Mouse (Mus musculus) MEL (cell line): ENCODE measurements around the gene Ube2o. TPM values are rescaled to one million over a fixed set of nuclear protein-coding genes. Genes with fewer than 3 reads are reported as not detected.
A peak's percentile ranks its signal among the peaks of the same experiment; 100 is the strongest.

Source experiments
- DNase-seq: peaks from one replicate; pipeline ENCODE4 v3.0.0; 2011; ENCODE audit warnings: low read depth, low spot score
- H3K27ac ChIP-seq: 2 replicates; pipeline ENCODE4 v1.5.1; 2012; ENCODE audit warnings: low read depth, mild to moderate bottlenecking, control low read depth, low read length, moderate library complexity; ENCODE audit not compliant: control insufficient read depth
- H3K27me3 ChIP-seq, 2 experiments: fragments of 150-350 bp in 1 of 2; sonication (generic) in 1 of 2; 2 replicates each; pipeline ENCODE4 v1.6.1; 2012; ENCODE audit warnings: low read length in 2 of 2, mild to moderate bottlenecking in 2 of 2, improper control_type of control experiment in 1 of 2, moderate library complexity in 1 of 2; ENCODE audit not compliant: insufficient read depth in 2 of 2, control insufficient read depth in 1 of 2
- H3K36me3 ChIP-seq, 2 experiments: 2 replicates each; pipeline ENCODE4 v1.6.1; 2012 to 2014; ENCODE audit warnings: low read length in 2 of 2, improper control_type of control experiment in 1 of 2, inconsistent platforms in 1 of 2, mild to moderate bottlenecking in 1 of 2; ENCODE audit not compliant: insufficient read depth in 2 of 2, control insufficient read depth in 1 of 2
- H3K4me1 ChIP-seq, 2 experiments: fragments of 150-350 bp in 1 of 2; sonication (generic) in 1 of 2; 2 replicates each; pipeline ENCODE4 v1.6.1; 2012; ENCODE audit warnings: low read length in 2 of 2, improper control_type of control experiment in 1 of 2, mild to moderate bottlenecking in 1 of 2; ENCODE audit not compliant: insufficient read depth in 2 of 2, control insufficient read depth in 1 of 2
- H3K4me3 ChIP-seq, 2 experiments: fragments of 150-350 bp in 1 of 2; sonication (generic) in 1 of 2; 2 replicates each; pipeline ENCODE4 v1.5.1; 2012; ENCODE audit warnings: low read depth in 2 of 2, low read length in 2 of 2, mild to moderate bottlenecking in 2 of 2, moderate library complexity in 2 of 2, control low read depth in 1 of 2, improper control_type of control experiment in 1 of 2; ENCODE audit not compliant: control insufficient read depth in 1 of 2, insufficient read depth in 1 of 2
- H3K79me2 ChIP-seq: 2 replicates; pipeline ENCODE4 v1.6.1; 2012; ENCODE audit warnings: mild to moderate bottlenecking, low read length, moderate library complexity; ENCODE audit not compliant: control insufficient read depth, poor library complexity, insufficient read depth
- H3K9ac ChIP-seq: 2 replicates; pipeline ENCODE4 v1.6.1; 2012; ENCODE audit warnings: low read depth, mild to moderate bottlenecking, control low read depth, low read length, moderate library complexity; ENCODE audit not compliant: control insufficient read depth, poor library complexity, severe bottlenecking
- H3K9me3 ChIP-seq: fragments of 150-350 bp; sonication (generic); replicated peaks from 2 replicates; pipeline ENCODE4 v1.6.1; 2012; ENCODE audit warnings: mild to moderate bottlenecking, low read length, improper control_type of control experiment, moderate library complexity; ENCODE audit not compliant: insufficient read depth
- BHLHE40 ChIP-seq: IDR thresholded peaks from 2 replicates; pipeline ENCODE4 v1.6.1; 2012; ENCODE audit warnings: low read depth, mild to moderate bottlenecking, inconsistent platforms, low read length, improper control_type of control experiment, borderline replicate concordance
- CHD2 ChIP-seq: IDR thresholded peaks from 2 replicates; pipeline ENCODE4 v1.6.1; 2011; ENCODE audit warnings: low read length, improper control_type of control experiment
- ELF1 ChIP-seq: IDR thresholded peaks from 2 replicates; pipeline ENCODE4 v1.6.1; 2014; ENCODE audit warnings: low read depth, mild to moderate bottlenecking, inconsistent platforms, low read length, improper control_type of control experiment, moderate library complexity
- EP300 ChIP-seq, 2 experiments: IDR thresholded peaks; 2 replicates each; pipeline ENCODE4 v1.6.1; 2011; ENCODE audit warnings: improper control_type of control experiment in 2 of 2, low read length in 2 of 2, low read depth in 1 of 2, mild to moderate bottlenecking in 1 of 2
- ETS1 ChIP-seq: IDR thresholded peaks from 2 replicates; pipeline ENCODE4 v1.6.1; 2012; ENCODE audit warnings: low read depth, mild to moderate bottlenecking, inconsistent platforms, low read length, improper control_type of control experiment, moderate library complexity
- GABPA ChIP-seq: IDR thresholded peaks from 2 replicates; pipeline ENCODE4 v1.6.1; 2012; ENCODE audit warnings: low read depth, mild to moderate bottlenecking, inconsistent platforms, low read length, improper control_type of control experiment, moderate library complexity
- GATA1 ChIP-seq: IDR thresholded peaks from 2 replicates; pipeline ENCODE4 v1.6.1; 2011; ENCODE audit warnings: low read depth, low read length, improper control_type of control experiment
- JUND ChIP-seq: IDR thresholded peaks from 2 replicates; pipeline ENCODE4 v1.6.1; 2011; ENCODE audit warnings: low read depth, mild to moderate bottlenecking, improper control_type of control experiment, low read length
- KAT2A ChIP-seq: conservative IDR thresholded peaks from 2 replicates; pipeline ENCODE4 v1.6.1; 2012; ENCODE audit warnings: low read depth, low read length, improper control_type of control experiment, inconsistent platforms
- MAFK ChIP-seq: IDR thresholded peaks from 2 replicates; pipeline ENCODE4 v1.6.1; 2011; ENCODE audit warnings: low read depth, mild to moderate bottlenecking, low read length, improper control_type of control experiment, borderline replicate concordance
- MAX ChIP-seq: IDR thresholded peaks from 2 replicates; pipeline ENCODE4 v1.6.1; 2011; ENCODE audit warnings: low read length, improper control_type of control experiment
- MAZ ChIP-seq: IDR thresholded peaks from 2 replicates; pipeline ENCODE4 v1.6.1; 2012; ENCODE audit warnings: low read depth, mild to moderate bottlenecking, inconsistent platforms, low read length, improper control_type of control experiment
- MEF2A ChIP-seq: IDR thresholded peaks from 2 replicates; pipeline ENCODE4 v1.6.1; 2014; ENCODE audit warnings: low read depth, mild to moderate bottlenecking, inconsistent platforms, low read length, improper control_type of control experiment; ENCODE audit not compliant: poor library complexity, insufficient replicate concordance, severe bottlenecking; ENCODE audit errors: extremely low read depth
- MYB ChIP-seq: IDR thresholded peaks from 2 replicates; pipeline ENCODE4 v1.6.1; 2011; ENCODE audit warnings: mild to moderate bottlenecking, low read depth, low read length, improper control_type of control experiment
- MYC ChIP-seq: IDR thresholded peaks from 2 replicates; pipeline ENCODE4 v1.6.1; 2011; ENCODE audit warnings: low read depth, mild to moderate bottlenecking, low read length, improper control_type of control experiment, moderate library complexity
- NELFE ChIP-seq: IDR thresholded peaks from 2 replicates; pipeline ENCODE4 v1.6.1; 2011; ENCODE audit warnings: low read depth, low read length, improper control_type of control experiment
- POLR2A ChIP-seq, 2 experiments: IDR thresholded peaks; 2 replicates each; pipeline ENCODE4 v1.6.1; 2011 to 2012; ENCODE audit warnings: low read length in 2 of 2, mild to moderate bottlenecking in 2 of 2, control low read depth in 1 of 2, improper control_type of control experiment in 1 of 2, low read depth in 1 of 2, moderate library complexity in 1 of 2; ENCODE audit not compliant: control insufficient read depth in 1 of 2, insufficient read depth in 1 of 2, poor library complexity in 1 of 2
- POLR2AphosphoS2 ChIP-seq: IDR thresholded peaks from 2 replicates; pipeline ENCODE4 v1.6.1; 2011; ENCODE audit warnings: low read length, improper control_type of control experiment
- POLR2AphosphoS5 ChIP-seq: IDR thresholded peaks from 2 replicates; pipeline ENCODE4 v1.6.1; 2012; ENCODE audit warnings: low read depth, borderline replicate concordance, mild to moderate bottlenecking, inconsistent platforms, low read length, moderate library complexity, mixed read lengths
- RAD21 ChIP-seq: IDR thresholded peaks from 2 replicates; pipeline ENCODE4 v1.6.1; 2011; ENCODE audit warnings: mild to moderate bottlenecking, low read depth, low read length, improper control_type of control experiment
- SIN3A ChIP-seq: IDR thresholded peaks from 2 replicates; pipeline ENCODE4 v1.6.1; 2012; ENCODE audit warnings: low read length, improper control_type of control experiment, inconsistent platforms
- SMC3 ChIP-seq: IDR thresholded peaks from 2 replicates; pipeline ENCODE4 v1.6.1; 2011; ENCODE audit warnings: low read depth, low read length, improper control_type of control experiment
- TAL1 ChIP-seq: IDR thresholded peaks from 2 replicates; pipeline ENCODE4 v1.6.1; 2012; ENCODE audit warnings: mild to moderate bottlenecking, inconsistent platforms, low read length, moderate library complexity, mixed read lengths
- TCF12 ChIP-seq: IDR thresholded peaks from 2 replicates; pipeline ENCODE4 v1.6.1; 2014; ENCODE audit warnings: low read depth, mild to moderate bottlenecking, inconsistent platforms, low read length, improper control_type of control experiment, moderate library complexity
- UBTF ChIP-seq: IDR thresholded peaks from 2 replicates; pipeline ENCODE4 v1.6.1; 2012; ENCODE audit warnings: low read depth, mild to moderate bottlenecking, inconsistent platforms, low read length, improper control_type of control experiment, moderate library complexity, borderline replicate concordance; ENCODE audit not compliant: insufficient read depth
- USF1 ChIP-seq: IDR thresholded peaks from 2 replicates; pipeline ENCODE4 v1.6.1; 2014; ENCODE audit warnings: low read depth, mild to moderate bottlenecking, inconsistent platforms, low read length, improper control_type of control experiment, moderate library complexity
- USF2 ChIP-seq, 2 experiments: IDR thresholded peaks; 2 replicates each; pipeline ENCODE4 v1.6.1; 2011 to 2012; ENCODE audit warnings: improper control_type of control experiment in 2 of 2, low read length in 2 of 2, borderline replicate concordance in 1 of 2, inconsistent platforms in 1 of 2, low read depth in 1 of 2, mild to moderate bottlenecking in 1 of 2; ENCODE audit not compliant: insufficient read depth in 1 of 2
- ZC3H11A ChIP-seq: IDR thresholded peaks from 2 replicates; pipeline ENCODE4 v1.6.1; 2012; ENCODE audit warnings: low read depth, mild to moderate bottlenecking, inconsistent platforms, low read length, improper control_type of control experiment
- ZKSCAN1 ChIP-seq: IDR thresholded peaks from 2 replicates; pipeline ENCODE4 v1.6.1; 2012; ENCODE audit warnings: low read depth, mild to moderate bottlenecking, inconsistent platforms, low read length, improper control_type of control experiment, moderate library complexity
- polyA plus RNA-seq, 2 experiments: library from polyadenylated mRNA; stranded (reverse) in 1 of 2; unstranded in 1 of 2; fragments of >175 nt in 1 of 2; fragments of >200 nt in 1 of 2; gene quantifications; 2 replicates each; pipeline versions ENCODE4 v1.2.1 to v1.2.4; 2012; ENCODE audit warnings: low replicate concordance in 2 of 2, low read depth in 1 of 2; ENCODE audit not compliant: insufficient read length in 2 of 2, insufficient read depth in 1 of 2, missing spikeins in 1 of 2
- total RNA-seq: library from RNA; depleted of rRNA; stranded (reverse); fragments of 300-350 nt; gene quantifications from 2 replicates; pipeline ENCODE4 v1.2.3, GENCODE M21; 2012

Gene Ube2o
- total and polyA plus RNA-seq, 3 experiments: 22.9 to 42.8 TPM; not detected in 1

DNA sequence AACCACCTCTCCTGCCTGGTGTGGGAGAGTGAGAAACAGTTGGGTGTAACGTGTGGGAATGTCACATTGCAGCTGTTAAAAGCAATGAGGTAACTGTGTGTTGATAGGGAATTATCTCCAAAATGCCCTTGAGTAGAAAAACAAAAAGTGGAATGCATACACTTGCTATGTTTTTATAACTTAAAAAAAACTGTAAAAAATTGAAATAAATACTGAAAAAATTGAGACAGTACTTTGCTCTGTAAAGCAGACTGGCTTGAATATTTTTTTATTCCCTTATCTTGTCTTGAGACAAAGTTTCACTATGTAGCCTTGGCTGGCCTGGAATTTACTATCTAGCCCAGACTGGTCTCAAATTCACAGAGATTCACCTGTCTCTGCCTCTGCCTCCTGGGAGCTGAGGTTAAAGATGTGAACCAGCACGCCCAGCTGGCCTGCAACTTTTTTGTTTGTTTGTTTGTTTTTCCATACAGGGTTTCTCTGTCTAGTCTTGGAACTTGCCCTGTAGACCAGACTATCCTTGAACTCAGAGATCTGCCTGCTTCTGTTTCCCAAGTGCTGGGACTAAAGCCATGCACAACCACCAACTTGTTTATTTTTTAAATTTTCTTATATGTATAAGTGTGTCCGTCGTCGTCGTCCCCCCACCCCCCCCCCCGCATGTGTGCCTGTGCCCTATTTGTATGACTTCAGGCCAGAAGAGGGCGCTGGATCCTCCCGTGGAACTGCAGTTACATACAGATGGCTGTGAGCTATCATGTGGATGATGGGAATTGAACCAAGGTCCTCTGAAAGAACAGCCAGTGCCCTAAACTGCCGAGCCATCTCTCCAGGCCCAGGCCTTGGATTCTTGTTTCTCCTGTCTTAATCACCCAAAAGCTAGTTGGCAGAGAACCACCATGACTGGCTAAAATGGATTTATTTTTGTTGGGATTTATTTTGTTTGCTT, 46.1 kb upstream of the Ube2o start (continued):
- TF ChIP-seq BHLHE40 (no peak), SMC3 (peak; percentile 40), GATA1 (peak; percentile 59; the same call in 1 of the 2 replicates), KAT2A (no peak), NELFE (no peak), SIN3A (peak; percentile 62), ELF1 (no peak), POLR2AphosphoS5 (no peak), RAD21 (peak; percentile 6; the same call in 1 of the 2 replicates)
- TF ChIP-seq, all 39 proteins: peak for 12

DNA sequence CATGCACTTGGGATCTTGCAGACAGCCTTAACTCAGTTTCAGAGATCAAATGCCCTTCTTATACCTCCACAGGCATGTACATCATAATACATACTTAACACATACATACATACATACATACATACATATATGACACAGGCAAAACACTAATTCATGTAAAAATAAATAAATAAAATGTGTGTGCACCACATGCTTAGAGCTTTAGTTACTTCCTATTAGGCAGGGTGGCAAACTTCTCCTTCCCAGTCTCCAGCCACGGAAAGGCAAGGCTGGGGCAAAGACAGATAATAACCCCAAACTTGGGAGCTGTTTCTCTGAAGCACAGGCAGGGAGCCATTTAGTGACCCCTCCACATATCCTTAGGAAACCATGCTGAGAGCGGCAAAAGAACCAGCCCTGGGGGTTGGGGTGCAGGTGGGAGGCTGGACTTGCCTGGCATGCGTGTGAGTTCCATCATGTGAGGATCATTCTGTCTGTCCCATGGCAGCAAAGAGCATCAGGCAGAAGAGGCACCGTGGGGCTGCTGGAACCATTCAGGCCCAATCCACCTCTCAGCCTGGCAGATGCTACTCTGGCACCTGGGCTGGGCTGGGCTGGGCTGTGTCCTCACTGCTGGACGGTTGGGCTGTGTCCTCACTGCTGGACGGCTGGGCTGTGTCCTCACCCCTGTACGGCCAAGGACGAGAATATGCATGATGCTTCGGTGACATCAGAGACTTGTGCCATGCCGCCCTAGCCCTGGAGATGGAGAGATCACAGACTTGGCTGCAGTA, 45.2 kb upstream of the Ube2o start, which contains the start of gene Rhbdf2:
Gene Rhbdf2 (minus strand): TSS at position 721 of the 773 bp plus-strand sequence.
- Histone ChIP-seq H3K9ac (peak within 1 kb of the TSS; percentile 48), H3K4me1 (peaks cover 15 to 44% of the 10 kb centered on the region in 2 experiments), H3K4me3 (peak within 1 kb of the TSS; percentile 41 to 45), H3K27ac (peak within 1 kb of the TSS; percentile 40), H3K79me2 (peaks cover 6% of the 10 kb centered on the region; the same call in 1 of the 2 replicates), H3K9me3 (no peaks in the 10 kb centered on the region), H3K36me3 (peaks cover 0 to 7% of the 10 kb centered on the region in 2 experiments; a peak in 1 of 4 replicates), H3K27me3 (no peaks in the 10 kb centered on the region)
- DNase-seq: peak; percentile 83
- no peak for TF ChIP-seq ZC3H11A
- TF ChIP-seq JUND: no peak
- no peak for TF ChIP-seq UBTF
- no peak for TF ChIP-seq USF2 (IDR thresholded peaks at IDR 0.05; ENCODE audit: borderline replicate concordance in 1 of 2, insufficient read depth in 1 of 2, low read depth in 1 of 2, low read length in 2 of 2)
- TF ChIP-seq RAD21: no peak
- peak; percentile 6; the same call in 1 of the 2 replicates for TF ChIP-seq TCF12
- TF ChIP-seq POLR2A (IDR thresholded peaks at IDR 0.05; ENCODE audit: control insufficient read depth in 1 of 2, insufficient read depth in 1 of 2, low read depth in 1 of 2, low read length in 2 of 2, poor library complexity in 1 of 2): peak; percentile 94 to 95
- TF ChIP-seq POLR2AphosphoS2: peak; percentile 94
- TF ChIP-seq GABPA: no peak
- TF ChIP-seq ETS1: peak; percentile 86
- TF ChIP-seq TAL1: no peak
- peak; percentile 60; the same call in 1 of the 2 replicates for TF ChIP-seq NELFE
- TF ChIP-seq MAX: peak; percentile 64; the same call in 1 of the 2 replicates
- peak; percentile 91 for TF ChIP-seq POLR2AphosphoS5
- peak; percentile 68; the same call in 1 of the 2 replicates for TF ChIP-seq MYC
- no peak for TF ChIP-seq BHLHE40
- TF ChIP-seq ZKSCAN1: no peak
- TF ChIP-seq USF1: 0 out of 2 replicates have a peak, but pooled peaks have one; percentile 3
- TF ChIP-seq MAFK: no peak
- no peak for TF ChIP-seq MAZ
- no peak for TF ChIP-seq MYB
- no peak for TF ChIP-seq MEF2A
- 0 out of 2 replicates have a peak, but pooled peaks have one; percentile 17 for TF ChIP-seq SIN3A
- no peak; the same call in 1 of the 2 replicates for TF ChIP-seq KAT2A
- 0 out of 4 replicates have a peak, but pooled peaks of 1 of the 2 experiments have one; percentile 17 for TF ChIP-seq EP300 (IDR thresholded peaks at IDR 0.05; ENCODE audit: low read depth in 1 of 2, low read length in 2 of 2)
- no peak for TF ChIP-seq CHD2
